Mouse (Mus musculus) lung, postnatal 0 days (tissue): ENCODE measurements around the gene Atl3.

Experiments
- CTCF ChIP-seq: IDR thresholded peaks from 2 replicates; pipeline ENCODE4 v1.5.1; 2016; ENCODE audit warnings: antibody characterized with exemption, mild to moderate bottlenecking
- EP300 ChIP-seq: IDR thresholded peaks from 2 replicates; pipeline ENCODE4 v1.6.1; 2016; ENCODE audit warnings: antibody characterized with exemption, mild to moderate bottlenecking, control low read depth

GRCm38 (mm10) chr19:7554881-7555280, 61.0 kb downstream of the Atl3 start:
- TF ChIP-seq EP300 (no peak), CTCF (no peak)
